Mouse (Mus musculus) midbrain, embryonic 10.5 days (tissue): ENCODE measurements around the gene 9130213A22Rik. TPM values are rescaled to one million over a fixed set of nuclear protein-coding genes. Genes with fewer than 3 reads are reported as not detected.
"Not testable (repeated sequence)": the region's sequence is repeated elsewhere in the genome, so short reads cannot be mapped to it uniquely, and the experiment has no call there.

Experiments used
- DNase-seq: peaks from one replicate; pipeline ENCODE4 v3.0.0-alpha.2; 2017; ENCODE audit warnings: low spot score
- H3K27ac ChIP-seq: fragments of 300-500 bp; sonication (generic); replicated peaks from 2 replicates; pipeline ENCODE4 v1.5.1; 2016; ENCODE audit warnings: mild to moderate bottlenecking
- H3K27me3 ChIP-seq: fragments of 300-500 bp; sonication (generic); 2 replicates; pipeline ENCODE4 v1.6.1; 2016; ENCODE audit warnings: low read depth, mild to moderate bottlenecking; ENCODE audit not compliant: poor library complexity, severe bottlenecking
- H3K36me3 ChIP-seq: fragments of 300-500 bp; sonication (generic); 2 replicates; pipeline ENCODE4 v1.6.1; 2016; ENCODE audit warnings: mild to moderate bottlenecking, moderate library complexity
- H3K4me1 ChIP-seq: fragments of 300-500 bp; sonication (generic); 2 replicates; pipeline ENCODE4 v1.6.1; 2016
- H3K4me3 ChIP-seq: fragments of 300-500 bp; sonication (generic); 2 replicates; pipeline ENCODE4 v1.5.1; 2016; ENCODE audit warnings: mild to moderate bottlenecking, moderate library complexity
- H3K9me3 ChIP-seq: fragments of 300-500 bp; sonication (generic); replicated peaks from 2 replicates; pipeline ENCODE4 v1.6.1; 2016; ENCODE audit warnings: mild to moderate bottlenecking
- WGBS: fragments of 180-500 bp; shearing (Covaris S2); methylation state at CpG from one replicate; pipeline ENCODE4 v1.1.7; 2016; 5-methylcytosine and 5-hydroxymethylcytosine counted together
- polyA plus RNA-seq: library from polyadenylated mRNA; unstranded; fragments of >200 nt; fragmentation: Nextera tagmentation; extraction: Ambion mirVana; gene quantifications from 2 replicates; pipeline ENCODE4 v1.2.1, GENCODE M21; 2016

Gene 9130213A22Rik
- polyA plus RNA-seq, 1 experiment from 2014 or later: 0.07 TPM

- 82% methylated on average over 7 of the region's 7 CpGs for WGBS
Observed at GRCm38 (mm10) chr11:69093856-69094255, 28.5 kb downstream of the 9130213A22Rik start.

GRCm38 (mm10) chr11:69092871-69093270 is 29.5 kb downstream of the 9130213A22Rik start:
- DNase-seq: no peak
- peaks cover 4% of the 10 kb centered on the region; the same call in 1 of the 2 replicates for H3K27me3 ChIP-seq
- H3K4me1 ChIP-seq: peaks cover 78% of the 10 kb centered on the region
- peaks cover 33% of the 10 kb centered on the region for H3K36me3 ChIP-seq
- WGBS: 84% methylated on average over 4 of the region's 4 CpGs
- no peaks in the 10 kb centered on the region for H3K9me3 ChIP-seq
- peak overlapping the region; percentile 5; the same call in 1 of the 2 replicates for H3K4me3 ChIP-seq
- H3K27ac ChIP-seq: no peak overlapping the region

More at GRCm38 (mm10) chr11:69093856-69094255, 28.5 kb downstream of the 9130213A22Rik start:
- H3K9me3 ChIP-seq, H3K4me3 ChIP-seq, DNase-seq, H3K27ac ChIP-seq, H3K27me3 ChIP-seq: not testable (repeated sequence)
- H3K4me1 ChIP-seq: peaks cover 79% of the 10 kb centered on the region
- H3K36me3 ChIP-seq: peaks cover 33% of the 10 kb centered on the region

- Histone ChIP-seq H3K4me1 (peaks cover 78% of the 10 kb centered on the region), H3K9me3 (no peaks in the 10 kb centered on the region), H3K27ac (no peak overlapping the region), H3K27me3 (peaks cover 4% of the 10 kb centered on the region; the same call in 1 of the 2 replicates), H3K36me3 (peaks cover 33% of the 10 kb centered on the region), H3K4me3 (peak overlapping the region; percentile 5; the same call in 1 of the 2 replicates)
- DNase-seq: peak; percentile 82
- WGBS: 1% methylated on average over 3 of the region's 3 CpGs
Observed at GRCm38 (mm10) chr11:69092386-69092751, 30.0 kb downstream of the 9130213A22Rik start.

GRCm38 (mm10) chr11:69091566-69092385 is 30.6 kb downstream of the 9130213A22Rik start:
- peaks cover 4% of the 10 kb centered on the region; the same call in 1 of the 2 replicates for H3K27me3 ChIP-seq
- H3K4me1 ChIP-seq: peaks cover 78% of the 10 kb centered on the region
- no peaks in the 10 kb centered on the region for H3K9me3 ChIP-seq
- DNase-seq: no peak
- no peak overlapping the region for H3K27ac ChIP-seq
- WGBS: 70% methylated on average over 7 of the region's 7 CpGs
- peak overlapping the region; percentile 7; the same call in 1 of the 2 replicates for H3K4me3 ChIP-seq
- peaks cover 33% of the 10 kb centered on the region for H3K36me3 ChIP-seq

- no peaks in the 10 kb centered on the region for H3K9me3 ChIP-seq
- peaks cover 65% of the 10 kb centered on the region for H3K4me1 ChIP-seq
- no peaks in the 10 kb centered on the region for H3K27me3 ChIP-seq
- H3K27ac ChIP-seq: no peak overlapping the region
- peak overlapping the region; percentile 83; the same call in 1 of the 2 replicates for H3K4me3 ChIP-seq
- no peak for DNase-seq
- 74% methylated on average over 6 of the region's 6 CpGs for WGBS
- peaks cover 33% of the 10 kb centered on the region for H3K36me3 ChIP-seq
Observed at GRCm38 (mm10) chr11:69090367-69090766, 32.0 kb downstream of the 9130213A22Rik start.

GRCm38 (mm10) chr11:69089616-69090290 is 32.6 kb downstream of the 9130213A22Rik start:
- Histone ChIP-seq H3K27me3 (no peaks in the 10 kb centered on the region), H3K4me3 (peak overlapping the region; percentile 83), H3K36me3 (peaks cover 33% of the 10 kb centered on the region), H3K27ac (peak overlapping the region; percentile 99), H3K4me1 (peaks cover 60% of the 10 kb centered on the region), H3K9me3 (no peaks in the 10 kb centered on the region)
- WGBS: 91% methylated on average over 12 of the region's 12 CpGs
- no peak for DNase-seq

GRCm38 (mm10) chr11:69088856-69089615 is 33.4 kb downstream of the 9130213A22Rik start:
- Histone ChIP-seq H3K36me3 (peaks cover 33% of the 10 kb centered on the region), H3K4me1 (peaks cover 54% of the 10 kb centered on the region), H3K4me3 (peak overlapping the region; percentile 83), H3K27me3 (no peaks in the 10 kb centered on the region), H3K9me3 (no peaks in the 10 kb centered on the region), H3K27ac (peak overlapping the region; percentile 99)
- DNase-seq: no peak
- 12% methylated on average over 25 of the region's 25 CpGs for WGBS

GRCm38 (mm10) chr11:69088103-69088855 is 34.1 kb downstream of the 9130213A22Rik start, which contains the start of gene Vamp2:
Gene Vamp2, plus strand, starts transcription at chr11:69088490.
- Histone ChIP-seq H3K27me3 (no peaks in the 10 kb centered on the region), H3K36me3 (peaks cover 33% of the 10 kb centered on the region), H3K4me1 (peaks cover 51% of the 10 kb centered on the region), H3K9me3 (no peaks in the 10 kb centered on the region), H3K27ac (peak within 1 kb of the TSS; percentile 99), H3K4me3 (peak within 1 kb of the TSS; percentile 83)
- peak; percentile 93 for DNase-seq
- WGBS: 1% methylated on average over 67 of the region's 67 CpGs

- H3K4me1 ChIP-seq: peaks cover 51% of the 10 kb centered on the region
- H3K9me3 ChIP-seq: no peaks in the 10 kb centered on the region
- no peak for DNase-seq
- H3K27me3 ChIP-seq: no peaks in the 10 kb centered on the region
- H3K36me3 ChIP-seq: peaks cover 29% of the 10 kb centered on the region
- H3K27ac ChIP-seq: peak overlapping the region; percentile 99
- 69% methylated on average over 2 of the region's 2 CpGs for WGBS
- H3K4me3 ChIP-seq: peak overlapping the region; percentile 83
Observed at GRCm38 (mm10) chr11:69087597-69087996, 34.8 kb downstream of the 9130213A22Rik start.

- H3K27me3 ChIP-seq: no peaks in the 10 kb centered on the region
- 0 out of 2 replicates have a peak overlapping the region, but pooled peaks have one; percentile 16 for H3K4me3 ChIP-seq
- 48% methylated on average over 4 of the region's 4 CpGs for WGBS
- H3K4me1 ChIP-seq: peaks cover 49% of the 10 kb centered on the region
- no peaks in the 10 kb centered on the region for H3K9me3 ChIP-seq
- peak overlapping the region; percentile 57; the same call in 1 of the 2 replicates for H3K27ac ChIP-seq
- DNase-seq: no peak
- H3K36me3 ChIP-seq: peaks cover 27% of the 10 kb centered on the region
Observed at GRCm38 (mm10) chr11:69087082-69087481, 35.3 kb downstream of the 9130213A22Rik start.

GRCm38 (mm10) chr11:69086390-69086789 is 36.0 kb downstream of the 9130213A22Rik start:
- Histone ChIP-seq H3K27ac (no peak overlapping the region), H3K36me3 (peaks cover 20% of the 10 kb centered on the region), H3K4me3 (no peak overlapping the region), H3K4me1 (peaks cover 42% of the 10 kb centered on the region), H3K9me3 (no peaks in the 10 kb centered on the region), H3K27me3 (no peaks in the 10 kb centered on the region)
- 77% methylated on average over 6 of the region's 6 CpGs for WGBS
- DNase-seq: no peak
